Mouse (Mus musculus): Measurements from ENCODE around the gene Lrrc49. TPM values are rescaled to one million over a fixed set of nuclear protein-coding genes. Genes with fewer than 3 reads are reported as not detected.
A peak's percentile ranks its signal among the peaks of the same experiment; 100 is the strongest.

Lrrc49 gene
- polyA plus RNA-seq, 2 experiments: 15.3 to 16.2 TPM

- ATAC-seq (ENCODE audit: low FRiP score, low read depth) (no peak), DNase-seq (ENCODE audit: low spot score) (no peak)
- Histone ChIP-seq H3K9me3 (ENCODE audit: control insufficient read depth, low read length) (no peaks in the 10 kb centered on the region), H3K4me1 (ENCODE audit: control insufficient read depth, insufficient read depth, low read length) (no peaks in the 10 kb centered on the region), H3K9ac (ENCODE audit: low read depth, low read length, severe bottlenecking) (no peak overlapping the region), H3K4me2 (replicated peaks; ENCODE audit: low read depth, low read length, severe bottlenecking) (no peak overlapping the region), H3K4me3 (replicated peaks; ENCODE audit: low read length) (no peak overlapping the region), H3K27me3 (ENCODE audit: control insufficient read depth, insufficient read depth, low read length) (no peaks in the 10 kb centered on the region), H3K36me3 (ENCODE audit: control insufficient read depth, insufficient read depth, low read length) (peaks cover 3% of the 10 kb centered on the region; the same call in 1 of the 2 replicates), H3K27ac (replicated peaks; ENCODE audit: low read depth, low read length) (no peak overlapping the region)
- TF ChIP-seq POLR2A (IDR thresholded peaks at IDR 0.05; ENCODE audit: borderline replicate concordance, extremely low read depth, insufficient read depth, insufficient read length): no peak
- 77% methylated on average over 2 of the region's 2 CpGs for WGBS
Observed at GRCm38 (mm10) chr9:60604971-60605370, 83.0 kb downstream of the Lrrc49 start.

GRCm38 (mm10) chr9:60601936-60602335 is 86.0 kb downstream of the Lrrc49 start:
- Histone ChIP-seq H3K36me3 (ENCODE audit: control insufficient read depth, insufficient read depth, low read length) (peaks cover 7% of the 10 kb centered on the region), H3K4me3 (replicated peaks; ENCODE audit: low read length) (no peak overlapping the region), H3K9me3 (ENCODE audit: control insufficient read depth, low read length) (no peaks in the 10 kb centered on the region), H3K4me2 (replicated peaks; ENCODE audit: low read depth, low read length, severe bottlenecking) (no peak overlapping the region), H3K27ac (replicated peaks; ENCODE audit: low read depth, low read length) (no peak overlapping the region), H3K9ac (ENCODE audit: low read depth, low read length, severe bottlenecking) (no peak overlapping the region), H3K27me3 (ENCODE audit: control insufficient read depth, insufficient read depth, low read length) (no peaks in the 10 kb centered on the region), H3K4me1 (ENCODE audit: control insufficient read depth, insufficient read depth, low read length) (no peaks in the 10 kb centered on the region)
- 84% methylated on average over 10 of the region's 10 CpGs for WGBS
- DNase-seq (ENCODE audit: low spot score) (no peak), ATAC-seq (ENCODE audit: low FRiP score, low read depth) (no peak)
- TF ChIP-seq POLR2A (IDR thresholded peaks at IDR 0.05; ENCODE audit: borderline replicate concordance, extremely low read depth, insufficient read depth, insufficient read length): no peak

GRCm38 (mm10) chr9:60600273-60600672 is 87.7 kb downstream of the Lrrc49 start:
- Histone ChIP-seq H3K4me3 (replicated peaks; ENCODE audit: low read length) (no peak overlapping the region), H3K4me1 (ENCODE audit: control insufficient read depth, insufficient read depth, low read length) (no peaks in the 10 kb centered on the region; the same call in 1 of the 2 replicates), H3K27ac (replicated peaks; ENCODE audit: low read depth, low read length) (no peak overlapping the region), H3K9ac (ENCODE audit: low read depth, low read length, severe bottlenecking) (no peak overlapping the region), H3K27me3 (ENCODE audit: control insufficient read depth, insufficient read depth, low read length) (no peaks in the 10 kb centered on the region), H3K9me3 (ENCODE audit: control insufficient read depth, low read length) (no peaks in the 10 kb centered on the region), H3K4me2 (replicated peaks; ENCODE audit: low read depth, low read length, severe bottlenecking) (no peak overlapping the region), H3K36me3 (ENCODE audit: control insufficient read depth, insufficient read depth, low read length) (peaks cover 7% of the 10 kb centered on the region)
- ATAC-seq (ENCODE audit: low FRiP score, low read depth): no peak
- DNase-seq (ENCODE audit: low spot score): no peak
- WGBS: 86% methylated on average over 4 of the region's 4 CpGs
- TF ChIP-seq POLR2A (IDR thresholded peaks at IDR 0.05; ENCODE audit: borderline replicate concordance, extremely low read depth, insufficient read depth, insufficient read length): no peak

GRCm38 (mm10) chr9:60599489-60599888 is 88.5 kb downstream of the Lrrc49 start:
- no peak overlapping the region for H3K4me2 ChIP-seq (replicated peaks; ENCODE audit: low read depth, low read length, severe bottlenecking)
- H3K4me3 ChIP-seq (replicated peaks; ENCODE audit: low read length): no peak overlapping the region
- no peak overlapping the region for H3K9ac ChIP-seq (ENCODE audit: low read depth, low read length, severe bottlenecking)
- peak; percentile 68 for DNase-seq (ENCODE audit: low spot score)
- H3K36me3 ChIP-seq (ENCODE audit: control insufficient read depth, insufficient read depth, low read length): peaks cover 7% of the 10 kb centered on the region
- WGBS: 60% methylated on average over 2 of the region's 2 CpGs
- no peaks in the 10 kb centered on the region for H3K27me3 ChIP-seq (ENCODE audit: control insufficient read depth, insufficient read depth, low read length)
- H3K4me1 ChIP-seq (ENCODE audit: control insufficient read depth, insufficient read depth, low read length): no peaks in the 10 kb centered on the region; the same call in 1 of the 2 replicates
- H3K9me3 ChIP-seq (ENCODE audit: control insufficient read depth, low read length): no peaks in the 10 kb centered on the region
- peak; percentile 74; the same call in 1 of the 2 replicates for ATAC-seq (ENCODE audit: low FRiP score, low read depth)
- no peak for TF ChIP-seq POLR2A (IDR thresholded peaks at IDR 0.05; ENCODE audit: borderline replicate concordance, extremely low read depth, insufficient read depth, insufficient read length)
- no peak overlapping the region for H3K27ac ChIP-seq (replicated peaks; ENCODE audit: low read depth, low read length)

- Histone ChIP-seq H3K9me3 (ENCODE audit: control insufficient read depth, low read length) (no peaks in the 10 kb centered on the region), H3K4me1 (ENCODE audit: control insufficient read depth, insufficient read depth, low read length) (no peaks in the 10 kb centered on the region; the same call in 1 of the 2 replicates), H3K4me3 (replicated peaks; ENCODE audit: low read length) (no peak overlapping the region), H3K27ac (replicated peaks; ENCODE audit: low read depth, low read length) (no peak overlapping the region), H3K9ac (ENCODE audit: low read depth, low read length, severe bottlenecking) (no peak overlapping the region), H3K36me3 (ENCODE audit: control insufficient read depth, insufficient read depth, low read length) (peaks cover 5% of the 10 kb centered on the region; the same call in 1 of the 2 replicates), H3K4me2 (replicated peaks; ENCODE audit: low read depth, low read length, severe bottlenecking) (no peak overlapping the region), H3K27me3 (ENCODE audit: control insufficient read depth, insufficient read depth, low read length) (no peaks in the 10 kb centered on the region)
- ATAC-seq (ENCODE audit: low FRiP score, low read depth): no peak
- TF ChIP-seq POLR2A (IDR thresholded peaks at IDR 0.05; ENCODE audit: borderline replicate concordance, extremely low read depth, insufficient read depth, insufficient read length): no peak
- DNase-seq (ENCODE audit: low spot score): no peak
- 70% methylated on average over 7 of the region's 7 CpGs for WGBS
Observed at GRCm38 (mm10) chr9:60595406-60595805, 92.6 kb downstream of the Lrrc49 start.

- Histone ChIP-seq H3K36me3 (ENCODE audit: control insufficient read depth, insufficient read depth, low read length) (no peaks in the 10 kb centered on the region), H3K9ac (ENCODE audit: low read depth, low read length, severe bottlenecking) (no peak overlapping the region), H3K4me3 (replicated peaks; ENCODE audit: low read length) (no peak overlapping the region), H3K4me1 (ENCODE audit: control insufficient read depth, insufficient read depth, low read length) (no peaks in the 10 kb centered on the region; the same call in 1 of the 2 replicates), H3K4me2 (replicated peaks; ENCODE audit: low read depth, low read length, severe bottlenecking) (no peak overlapping the region), H3K27ac (replicated peaks; ENCODE audit: low read depth, low read length) (no peak overlapping the region), H3K27me3 (ENCODE audit: control insufficient read depth, insufficient read depth, low read length) (no peaks in the 10 kb centered on the region), H3K9me3 (ENCODE audit: control insufficient read depth, low read length) (no peaks in the 10 kb centered on the region)
- DNase-seq (ENCODE audit: low spot score) (no peak), ATAC-seq (ENCODE audit: low FRiP score, low read depth) (no peak)
- WGBS: 86% methylated on average over 6 of the region's 6 CpGs
- no peak for TF ChIP-seq POLR2A (IDR thresholded peaks at IDR 0.05; ENCODE audit: borderline replicate concordance, extremely low read depth, insufficient read depth, insufficient read length)
Observed at GRCm38 (mm10) chr9:60592974-60593373, 95.0 kb downstream of the Lrrc49 start.

Measured in limb, embryonic 14.5 days (tissue).